Mouse (Mus musculus) NIH3T3 (cell line): ENCODE measurements around the gene Pbx4.
A peak's percentile ranks its signal among the peaks of the same experiment; 100 is the strongest.

Source experiments
- DNase-seq: peaks from one replicate; pipeline ENCODE4 v3.0.0-alpha.2; 2012; ENCODE audit warnings: low read depth

Gene Pbx4

DNA sequence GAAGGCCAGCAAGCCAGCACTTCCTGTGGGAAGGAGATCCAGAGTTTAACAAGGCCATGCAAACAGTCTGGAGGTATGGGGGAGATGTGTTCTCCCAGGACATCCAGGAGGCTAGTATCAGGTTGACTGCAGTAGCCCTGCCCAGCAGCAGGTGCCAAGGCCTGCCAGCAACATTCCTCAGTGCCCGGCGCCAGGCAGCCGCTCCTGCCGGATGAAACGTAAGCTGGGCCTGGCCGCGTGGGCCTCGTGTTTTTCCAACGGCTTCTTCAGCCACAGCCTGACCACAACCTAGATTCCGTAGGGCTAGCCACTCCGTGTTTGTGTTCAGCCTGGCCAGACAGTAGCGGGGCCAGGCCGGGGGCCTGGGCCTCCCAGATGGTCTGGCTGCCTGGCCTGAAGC is 42.4 kb downstream of the Pbx4 start:
- DNase-seq: peak; percentile 48

DNA sequence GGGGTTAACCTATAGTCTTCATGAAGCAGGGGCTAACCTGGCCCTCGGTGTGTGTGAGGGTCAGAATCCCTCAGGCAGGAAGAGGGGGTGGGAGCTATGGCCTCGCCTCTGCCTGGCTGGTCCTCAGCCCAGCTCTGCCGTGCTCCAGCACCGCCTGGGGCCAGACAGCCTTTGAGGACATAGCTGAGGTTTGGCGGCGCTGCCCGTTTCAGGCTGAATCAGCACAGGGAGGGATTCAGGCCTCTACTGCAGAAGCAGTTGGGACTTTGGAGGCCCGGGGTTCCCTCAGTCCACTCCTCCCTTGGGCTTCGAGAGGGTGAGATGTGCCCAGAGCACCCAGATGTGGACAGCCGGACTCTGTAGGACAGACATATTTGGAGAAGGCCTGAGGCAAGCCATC is 43.8 kb downstream of the Pbx4 start:
- DNase-seq: peak; percentile 58

DNA sequence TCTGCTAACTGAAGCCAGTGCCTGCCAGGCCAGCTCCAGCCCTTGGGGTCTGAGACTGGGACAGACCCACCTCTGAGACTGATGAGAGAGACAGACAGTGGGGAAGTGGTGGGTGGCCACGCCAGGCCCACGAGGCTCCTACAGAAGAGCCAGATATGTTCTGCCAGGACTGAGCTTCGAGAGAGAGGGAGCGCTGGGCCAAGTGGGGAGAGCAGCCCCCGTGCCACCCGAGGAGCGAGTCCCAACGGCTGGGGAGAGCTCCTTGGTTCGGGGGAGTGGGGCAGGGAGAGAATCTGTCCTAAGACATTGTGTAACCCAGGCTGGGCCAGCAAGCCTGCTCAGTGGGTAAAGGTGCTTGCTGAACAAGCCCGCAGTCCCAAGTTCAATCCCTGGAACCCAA is 44.7 kb downstream of the Pbx4 start:
- no peak for DNase-seq

DNA sequence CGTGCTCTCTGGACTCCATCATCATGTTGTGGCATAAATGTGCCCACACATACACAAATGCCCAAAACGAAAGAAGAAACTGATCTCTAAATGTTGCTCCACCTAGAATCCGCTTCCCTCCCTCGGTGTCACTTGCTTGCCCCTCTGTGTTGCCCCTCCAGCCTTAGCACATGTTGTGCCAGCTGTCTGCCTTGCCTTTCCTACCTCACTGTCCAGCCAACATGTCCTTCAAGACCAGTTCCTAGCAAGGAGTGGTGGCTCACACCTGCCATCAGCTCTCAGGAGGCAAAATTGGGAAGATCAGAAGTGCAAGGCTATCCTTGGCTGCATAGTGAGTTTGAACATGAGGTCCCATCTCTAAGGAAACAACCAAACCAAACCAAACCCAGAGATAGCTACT is 45.1 kb downstream of the Pbx4 start:
- DNase-seq: no peak

DNA sequence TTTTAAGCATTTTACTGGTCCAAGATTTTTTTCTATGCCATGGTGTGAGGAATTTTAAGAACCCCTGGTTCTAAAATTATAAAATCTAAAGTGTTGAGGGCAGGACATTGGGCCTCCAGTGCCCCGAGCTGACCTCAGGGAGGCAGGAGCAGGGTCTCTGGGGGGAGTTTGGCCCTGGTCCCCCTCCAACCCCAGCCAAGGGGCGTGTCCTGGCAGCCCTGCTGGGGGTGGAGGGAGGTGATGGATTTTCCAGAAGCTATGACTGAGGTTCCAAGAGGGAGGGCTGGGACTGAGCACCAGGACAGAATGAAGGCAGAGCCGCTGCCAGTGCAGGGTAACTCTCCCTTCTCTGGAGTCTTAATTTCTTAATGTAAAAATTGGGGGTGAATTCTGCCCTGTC is 45.7 kb downstream of the Pbx4 start:
- no peak for DNase-seq

DNA sequence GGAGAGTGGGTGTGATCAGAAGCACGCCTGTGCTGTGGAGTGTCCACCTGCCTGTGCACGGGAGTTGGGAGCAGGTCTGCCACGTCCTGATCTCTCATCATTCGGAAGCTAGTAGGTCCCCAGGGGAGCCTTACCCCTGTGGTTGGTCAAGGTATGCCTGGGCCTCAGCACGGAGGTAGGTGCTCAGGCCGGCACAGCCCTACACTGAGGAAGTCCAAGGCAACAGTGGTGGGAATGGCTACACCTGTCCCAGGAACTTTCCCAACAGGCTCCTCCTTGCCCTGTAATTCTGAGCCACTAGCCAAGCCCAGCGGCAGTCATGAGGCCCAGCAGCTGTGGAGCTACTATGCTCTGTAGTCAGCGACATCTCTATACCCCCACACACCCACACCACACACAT is 47.4 kb downstream of the Pbx4 start:
- no peak for DNase-seq

DNA sequence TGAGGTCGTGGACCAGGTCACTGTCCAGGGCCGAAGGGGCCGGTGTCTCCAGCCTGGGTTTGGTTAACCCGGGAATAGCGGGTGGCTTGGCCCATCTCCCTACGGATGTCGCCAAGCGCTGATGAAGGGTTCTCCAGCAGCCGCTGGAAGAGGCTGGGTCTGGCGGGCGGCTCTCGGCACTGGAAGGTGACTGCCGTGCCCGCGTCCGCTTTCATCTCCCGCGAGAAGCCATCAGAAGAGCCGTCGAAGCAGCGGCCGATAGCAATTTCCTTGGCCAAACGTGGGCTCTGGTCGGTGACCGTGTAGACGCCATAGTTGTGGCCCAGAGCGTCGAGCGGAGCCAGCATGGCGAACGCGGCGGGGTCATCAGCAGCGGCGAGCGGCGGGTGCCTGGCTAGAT is 48.5 kb downstream of the Pbx4 start:
- no peak for DNase-seq

DNA sequence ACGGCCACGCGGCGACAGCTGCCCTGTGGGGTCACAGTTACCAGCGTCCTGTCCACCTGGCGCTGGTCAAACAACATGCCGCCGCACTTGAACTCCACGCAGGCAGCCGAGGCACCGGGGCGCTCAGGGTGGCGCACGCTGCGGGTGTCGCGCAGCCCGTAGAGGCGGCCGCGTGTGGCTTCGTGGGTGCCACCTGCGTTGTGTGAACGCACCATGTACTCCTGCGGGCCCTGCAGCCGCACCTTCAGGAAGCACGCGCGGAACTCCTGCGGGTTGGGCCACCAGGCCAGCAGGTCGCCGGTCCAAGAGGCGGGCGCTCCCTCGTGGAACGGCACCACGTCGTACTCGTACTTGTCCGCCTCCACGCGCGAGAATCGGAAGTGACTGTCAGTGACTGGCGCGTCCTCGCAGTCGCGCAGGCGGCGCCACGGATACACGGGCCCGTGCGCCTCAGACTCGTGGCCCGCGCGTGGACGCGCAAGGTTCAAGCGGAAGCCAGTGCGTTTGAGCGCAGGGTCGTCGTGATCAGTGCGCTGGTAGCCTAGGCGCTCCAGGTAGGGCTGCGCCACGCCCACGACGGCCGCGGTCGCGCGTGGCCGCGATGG is 49.1 kb downstream of the Pbx4 start:
- no peak for DNase-seq

DNA sequence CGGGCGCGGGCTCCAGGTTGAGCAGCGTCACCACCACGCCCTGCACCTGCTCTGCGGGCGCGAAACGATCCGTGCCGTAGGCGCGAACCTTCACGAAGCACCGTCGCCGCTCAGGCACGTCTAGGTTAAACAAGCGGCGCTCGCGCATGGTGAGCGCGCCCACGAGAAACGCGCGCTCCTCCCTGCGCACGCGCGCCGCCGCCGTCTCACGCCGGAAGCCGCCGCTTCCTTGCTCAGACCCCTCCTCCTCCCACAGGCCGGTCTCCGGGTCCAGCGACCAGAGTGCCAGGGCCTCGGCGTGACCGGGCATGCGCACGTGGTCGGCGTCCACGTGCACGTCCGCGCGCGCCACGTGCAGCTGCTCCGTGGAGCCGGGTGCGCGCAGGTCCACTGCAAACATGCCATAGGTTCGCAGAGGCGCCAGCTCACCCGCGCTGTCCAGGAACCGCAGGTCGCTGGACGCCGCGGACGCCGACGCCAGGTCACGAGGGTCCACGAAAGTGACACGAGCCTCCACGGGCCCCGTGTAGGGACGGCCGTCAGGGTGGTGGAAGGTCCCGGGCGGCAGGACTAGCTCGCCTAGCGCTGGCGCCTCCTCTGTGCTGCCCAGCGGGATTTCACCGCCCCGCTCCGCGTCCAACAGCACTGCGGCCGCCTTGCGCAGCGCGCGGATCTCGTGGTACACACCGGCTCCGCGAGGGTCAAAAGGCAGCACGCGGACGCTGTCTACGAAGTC is 49.9 kb downstream of the Pbx4 start:
- no peak for DNase-seq

DNA sequence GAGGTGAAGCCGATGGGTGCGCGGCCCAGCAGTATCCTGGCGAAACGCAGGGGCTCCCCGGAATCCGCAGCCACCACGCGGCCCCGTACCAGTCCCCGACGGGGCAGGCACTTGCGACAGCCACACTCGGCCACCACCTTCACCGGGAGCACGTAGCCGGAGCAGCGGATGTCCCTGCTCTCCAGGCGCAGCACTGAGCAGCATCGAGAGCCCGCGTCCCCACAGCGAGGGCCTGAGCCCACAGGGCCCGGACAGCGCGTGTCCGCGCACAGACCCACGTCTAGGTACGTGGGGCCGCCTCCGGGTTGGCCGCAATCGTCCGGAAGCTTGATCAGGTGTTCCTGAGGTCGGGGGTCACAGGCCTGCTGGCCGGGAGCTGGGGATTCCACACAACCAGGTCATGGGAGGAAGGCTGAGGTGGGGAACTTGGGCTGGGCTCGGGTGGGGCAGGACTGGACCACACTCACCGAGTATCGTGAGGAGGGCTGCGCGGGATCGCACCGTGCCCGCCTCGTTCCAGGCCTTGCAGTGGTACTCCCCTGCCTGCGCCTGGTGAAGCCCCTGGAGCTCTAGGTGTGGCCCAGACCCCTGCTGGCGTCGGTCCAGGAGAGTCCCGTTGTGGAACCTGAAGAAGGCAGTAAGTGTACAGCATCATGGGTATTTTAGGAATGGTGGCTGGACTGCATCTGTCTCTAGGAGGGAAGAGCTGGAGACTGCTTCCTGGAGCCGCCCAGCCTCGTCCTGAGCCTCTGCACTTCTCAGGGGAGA is 50.7 kb downstream of the Pbx4 start:
- no peak for DNase-seq

DNA sequence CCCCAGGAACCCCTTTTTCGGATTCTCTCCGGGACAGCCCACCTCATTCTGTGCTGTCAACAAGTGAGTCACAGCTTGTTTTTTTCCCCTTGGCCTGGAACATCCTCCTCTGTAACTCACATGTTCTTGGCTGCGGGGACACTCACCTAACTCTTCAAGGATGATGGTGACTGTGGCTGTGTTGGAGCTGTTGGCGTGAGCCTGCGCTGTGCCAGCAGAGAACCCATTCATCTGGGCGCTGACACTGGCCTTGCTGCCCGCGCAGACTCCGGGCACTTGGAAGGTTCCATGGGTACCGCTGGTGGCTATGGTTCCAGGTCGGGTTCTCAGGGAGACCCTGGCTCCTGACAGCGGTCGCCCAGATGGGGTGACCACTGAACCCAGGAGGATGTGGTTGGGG is 51.9 kb downstream of the Pbx4 start:
- DNase-seq: no peak

DNA sequence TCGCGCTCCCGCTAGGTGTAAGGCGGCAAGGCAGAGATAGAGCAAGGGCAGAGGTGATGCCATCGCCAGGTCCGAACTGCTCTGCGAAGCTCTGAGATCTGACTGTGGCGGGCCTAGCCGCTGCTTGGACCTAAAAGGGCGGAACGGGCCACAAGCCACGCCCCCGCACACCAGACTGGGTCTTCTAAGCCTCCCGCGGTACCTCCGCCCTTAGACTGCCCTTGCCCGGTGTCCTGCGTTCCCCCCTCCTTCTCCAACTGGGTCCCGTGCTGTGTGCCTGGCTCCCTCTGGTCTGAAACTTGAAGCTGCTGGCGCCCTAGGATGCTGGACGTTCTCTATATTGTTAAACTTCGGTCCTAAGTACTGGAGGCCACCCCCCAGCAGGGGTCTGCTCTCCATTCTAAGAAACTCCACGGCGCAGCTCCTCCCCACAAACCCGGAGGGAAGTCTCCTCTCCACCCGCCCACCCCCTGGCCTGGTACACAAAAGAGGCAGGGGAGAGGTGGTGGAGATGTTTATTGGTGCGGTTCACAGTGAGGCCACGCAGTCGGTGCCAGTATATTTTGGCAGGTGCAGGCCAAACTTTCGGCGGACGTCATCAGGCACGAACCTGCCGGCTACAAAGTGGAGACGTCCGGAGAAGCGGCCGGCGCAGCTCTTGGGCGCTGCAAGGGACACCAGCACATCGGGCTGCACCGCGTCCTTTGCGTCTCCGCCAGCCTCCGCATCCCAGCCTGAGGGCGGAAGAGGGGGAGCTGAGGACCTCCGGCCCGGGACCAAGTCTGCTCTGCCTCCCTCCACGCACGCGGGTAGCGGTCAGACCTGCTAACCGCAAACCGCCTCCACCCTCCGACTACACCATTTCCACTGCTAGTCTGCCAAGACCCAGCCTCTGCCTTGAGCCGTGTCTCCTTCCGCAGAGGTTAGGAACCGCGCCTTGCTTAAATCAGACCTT is 55.3 kb downstream of the Pbx4 start, which contains the start of gene Cilp2:
Gene Cilp2, minus strand, starts transcription at position 399 of the 955 bp plus-strand sequence.
- DNase-seq: peak; percentile 44

DNA sequence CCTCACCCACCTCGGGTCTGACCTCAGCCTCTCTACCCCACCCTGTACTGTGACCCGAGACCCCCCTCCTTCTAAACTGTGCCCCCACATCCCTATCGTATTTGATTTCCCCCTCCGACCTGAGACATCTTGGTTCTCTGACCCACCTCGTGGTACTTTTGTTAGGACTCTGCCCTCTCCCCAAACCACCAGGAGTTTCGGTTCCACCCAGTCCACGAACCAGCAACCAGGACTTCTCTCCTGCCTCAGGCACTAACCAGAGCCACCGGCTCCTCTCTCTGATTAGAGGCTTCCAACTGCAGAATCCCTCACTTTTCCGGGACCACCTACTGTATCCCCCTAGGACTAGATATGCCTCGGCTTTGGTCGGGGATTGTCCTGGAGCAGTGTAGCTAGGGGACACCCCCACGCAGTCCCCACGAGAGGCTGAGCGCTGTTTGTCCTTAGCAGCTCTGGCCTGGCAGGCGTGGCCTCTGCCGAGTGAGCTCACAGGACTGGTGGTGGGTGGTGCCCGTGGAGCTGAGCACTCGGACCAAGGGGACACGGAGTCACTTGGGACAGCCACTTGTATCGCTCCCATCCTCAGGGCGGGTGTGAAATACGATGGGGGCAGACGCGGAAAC is 56.1 kb downstream of the Pbx4 start:
- DNase-seq: no peak

DNA sequence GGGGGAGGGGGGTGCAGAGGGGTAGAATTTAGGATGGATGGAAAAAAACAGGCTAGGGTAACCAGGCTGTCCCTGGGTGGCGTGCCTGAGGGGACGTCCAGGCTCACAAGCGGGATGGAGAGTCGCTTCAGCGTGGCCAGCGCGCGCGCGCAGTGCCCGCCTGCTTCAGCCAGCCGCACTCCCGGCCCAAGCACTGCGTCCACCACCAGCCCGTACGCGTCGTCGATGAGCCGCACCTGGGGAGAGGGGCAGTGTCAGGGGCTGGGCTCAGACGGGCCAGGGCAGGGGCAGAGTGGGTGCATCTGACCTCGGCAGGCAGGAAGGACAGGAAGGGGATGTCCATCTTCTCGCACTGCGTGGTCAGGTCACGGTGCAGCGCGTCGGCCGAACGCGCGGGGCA is 56.6 kb downstream of the Pbx4 start:
- no peak for DNase-seq

DNA sequence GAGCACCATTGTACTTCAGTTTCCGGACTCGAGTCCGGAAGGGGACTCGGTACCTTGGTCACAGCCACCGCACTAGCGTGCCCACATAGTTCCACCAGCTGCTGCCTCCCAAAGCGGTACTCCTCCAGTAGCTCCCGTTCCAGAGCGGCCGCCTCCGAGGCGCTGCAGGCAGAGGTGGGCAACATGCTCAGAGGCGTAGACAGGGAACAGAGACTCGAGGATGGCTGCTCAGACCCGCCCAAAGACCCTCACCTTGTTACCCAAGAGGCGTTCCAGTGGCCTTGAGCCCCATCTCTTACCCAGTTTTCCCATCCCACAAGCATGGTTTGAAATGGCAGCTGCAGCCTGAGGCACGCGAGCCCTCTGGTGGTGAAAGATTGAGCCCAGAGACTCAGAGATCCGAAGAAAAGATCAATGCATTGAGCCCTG is 58.5 kb downstream of the Pbx4 start:
- peak; percentile 58 for DNase-seq

DNA sequence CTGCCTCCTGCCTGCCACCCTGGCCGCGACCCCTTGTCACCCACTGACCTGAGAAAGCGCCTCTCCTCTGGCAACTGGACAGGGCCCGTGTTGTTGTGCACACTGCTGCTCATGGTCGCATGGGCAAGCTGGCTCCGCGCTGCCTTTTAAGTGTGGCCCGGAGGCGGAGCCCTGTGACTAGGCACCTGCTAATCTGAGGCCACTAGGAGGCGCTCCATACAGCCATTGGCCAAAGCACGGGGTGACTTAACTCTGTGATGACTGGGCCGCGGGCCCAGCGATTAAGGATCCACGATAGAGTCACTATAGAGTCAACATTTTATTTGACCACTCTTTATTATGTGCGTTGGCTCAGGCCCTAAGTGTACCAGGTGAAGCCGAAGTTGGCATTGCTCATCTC is 61.6 kb downstream of the Pbx4 start:
- peak; percentile 72 for DNase-seq

DNA sequence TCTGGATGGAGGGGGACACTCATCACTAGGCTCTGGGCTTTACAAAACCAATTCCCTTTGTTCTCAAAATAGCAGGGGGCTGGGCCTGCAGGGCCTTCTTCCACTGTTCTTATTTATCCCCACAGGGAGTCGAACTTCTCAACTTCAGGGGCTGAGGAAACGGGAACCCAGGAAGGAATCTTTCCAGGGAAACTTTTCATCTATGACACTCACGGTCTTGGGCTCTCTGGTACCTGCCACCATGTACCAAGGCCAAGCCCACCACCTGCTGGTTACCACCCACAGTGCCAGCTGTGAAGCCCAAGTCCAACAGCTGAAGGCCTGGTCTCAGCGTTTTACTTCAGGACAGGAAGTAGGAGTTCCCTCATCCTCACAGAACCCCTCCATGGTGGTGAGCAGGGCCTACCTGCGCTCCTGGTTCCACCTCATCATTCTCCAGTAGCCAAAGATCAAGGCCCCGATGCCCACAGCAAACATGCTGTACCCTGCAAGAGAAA is 62.6 kb downstream of the Pbx4 start:
- DNase-seq: no peak

DNA sequence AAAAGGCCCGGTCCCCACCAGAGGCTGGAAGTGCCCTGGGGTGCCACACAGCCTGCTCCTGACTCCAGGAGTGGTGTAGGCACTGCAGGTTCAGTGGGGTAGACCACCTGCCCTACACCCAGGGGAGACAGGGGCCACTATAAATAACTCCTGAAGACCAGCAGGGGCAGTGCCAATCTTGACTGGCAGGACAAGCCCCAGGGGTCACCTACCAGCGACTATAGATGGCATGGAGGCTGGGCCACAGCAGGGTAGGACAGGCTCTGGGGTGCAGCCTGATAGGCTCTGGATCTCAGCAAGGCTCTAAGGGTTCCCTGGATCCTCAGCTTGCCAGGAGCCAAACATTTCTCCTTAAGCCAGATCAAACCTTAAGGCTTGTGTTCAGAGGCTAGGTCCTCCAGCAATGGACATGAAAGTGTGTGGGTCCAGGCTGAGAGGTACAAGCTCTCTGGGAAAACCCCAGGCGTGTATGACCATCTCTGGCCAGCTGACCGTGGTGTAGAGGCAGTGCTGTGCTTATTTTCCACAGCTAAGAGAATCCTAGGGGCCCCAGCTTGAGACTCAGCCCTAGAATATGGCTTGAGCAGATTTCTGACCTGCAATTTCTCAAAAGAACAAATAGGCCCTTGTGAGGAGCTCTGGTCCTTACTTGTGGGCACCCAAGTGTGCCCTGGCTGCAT is 63.6 kb downstream of the Pbx4 start:
- no peak for DNase-seq

DNA sequence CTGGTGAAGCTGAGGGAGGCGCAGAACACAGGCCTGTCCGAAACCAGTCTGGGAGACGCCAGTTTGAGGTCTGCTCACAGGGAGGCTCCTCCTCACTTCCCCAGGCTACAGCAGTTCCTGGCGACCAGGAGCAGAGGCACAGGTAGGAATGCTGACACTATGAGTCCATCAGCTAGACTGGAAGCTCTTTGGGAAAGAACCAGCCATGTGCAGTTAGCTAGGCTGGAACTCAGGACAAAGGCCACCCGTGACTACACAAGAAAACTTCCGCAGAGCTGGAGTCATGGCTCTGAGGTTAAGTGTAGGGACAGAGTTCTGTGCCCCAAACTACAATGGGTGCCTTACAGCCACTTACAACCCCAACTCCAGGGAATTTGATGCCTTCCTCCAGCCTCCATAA is 65.6 kb downstream of the Pbx4 start:
- DNase-seq: no peak

DNA sequence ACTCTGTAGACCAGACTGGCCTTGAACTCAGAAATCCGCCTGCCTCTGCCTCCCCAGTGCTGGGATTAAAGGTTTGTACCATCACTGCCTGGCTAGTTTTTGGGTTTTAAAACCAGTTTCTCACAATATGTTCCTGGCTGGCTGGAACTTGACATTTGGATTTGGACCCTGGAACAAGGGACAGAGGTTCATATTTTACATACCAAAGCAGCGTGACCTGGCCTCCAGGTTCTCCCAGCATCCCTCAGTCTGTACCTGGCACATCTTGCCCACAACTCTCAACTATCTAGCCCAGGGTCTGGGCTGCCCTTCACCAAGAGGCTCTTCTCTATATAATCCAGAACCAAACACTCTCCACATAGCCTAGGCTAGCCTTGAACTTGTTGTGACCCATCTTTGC is 67.6 kb downstream of the Pbx4 start:
- DNase-seq: no peak
